Mouse (Mus musculus): ENCODE measurements at regions not wholly inside any gene's neighbourhood (a gene's known extent, or its start where the extent isn't known, plus 50 kb on each side); places are given as distances from the start of the nearest gene placed in this dataset.

DNA sequence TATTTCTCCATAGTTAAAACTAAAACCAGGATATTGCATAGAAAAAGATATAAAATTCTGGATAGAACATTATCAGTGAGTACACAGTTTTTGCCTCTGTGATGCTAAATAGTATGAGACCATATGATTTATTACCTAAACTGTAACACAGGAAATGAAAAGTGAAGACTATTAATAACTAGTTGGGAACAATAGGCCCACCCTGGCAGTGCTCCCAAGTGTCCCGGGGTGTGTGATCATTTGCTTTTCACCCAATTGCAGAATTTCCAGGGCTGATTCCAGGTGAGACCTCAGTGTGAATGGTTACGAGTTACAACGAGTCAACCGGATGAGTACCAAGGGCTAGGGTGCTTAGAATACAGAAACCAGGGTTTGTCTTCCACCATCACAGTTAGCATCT lies 172.6 kb upstream of the Tars start:
- no peak for DNase-seq (ENCODE audit: low spot score)

DNA sequence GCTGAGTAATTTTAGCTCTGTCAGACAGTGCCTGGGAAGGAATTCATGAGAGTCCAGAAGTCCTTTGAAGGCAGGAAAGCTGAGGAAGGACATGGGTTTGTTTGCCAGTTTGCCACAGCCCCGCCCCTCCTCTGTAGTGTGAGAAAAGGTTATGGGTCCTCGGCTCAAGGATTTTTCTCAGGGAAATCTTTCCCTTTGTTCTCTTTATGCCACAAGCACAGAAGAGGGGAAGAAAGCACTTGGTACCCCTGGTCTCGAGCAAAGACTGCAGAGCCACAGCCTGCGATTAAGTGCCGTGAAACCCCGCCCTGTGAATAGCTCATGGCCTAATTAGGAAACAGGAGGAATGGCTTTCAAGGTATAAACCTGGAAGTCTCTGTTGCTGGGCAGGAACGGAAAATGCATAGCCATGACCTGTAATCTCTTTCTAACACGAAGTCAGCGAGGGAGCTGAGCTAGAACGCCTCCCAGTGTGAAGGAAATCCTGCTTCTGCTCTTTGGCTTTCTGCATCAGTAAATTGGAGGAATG lies 166.1 kb upstream of the Tars start:
- no peak for DNase-seq (ENCODE audit: low spot score)

DNA sequence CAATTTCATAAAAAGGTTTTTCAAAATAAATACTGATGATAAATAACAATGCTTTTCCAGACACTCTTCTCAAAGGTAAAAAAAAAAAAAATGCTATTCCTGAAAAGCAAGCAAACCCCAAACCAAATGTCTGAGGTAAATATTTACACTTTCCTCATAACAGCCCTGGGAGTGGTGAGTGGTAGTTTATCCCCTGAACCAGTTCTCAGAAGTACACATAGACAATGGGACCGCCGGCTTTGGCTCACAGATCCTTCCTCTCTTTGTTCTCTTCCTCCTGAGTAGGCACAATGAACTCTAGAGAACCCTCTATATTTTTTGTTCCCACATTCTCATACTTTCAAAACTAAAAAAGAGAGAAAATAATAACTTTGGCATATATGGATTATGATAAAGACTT lies 153.1 kb upstream of the Tars start:
- DNase-seq (ENCODE audit: low spot score) = no peak

DNA sequence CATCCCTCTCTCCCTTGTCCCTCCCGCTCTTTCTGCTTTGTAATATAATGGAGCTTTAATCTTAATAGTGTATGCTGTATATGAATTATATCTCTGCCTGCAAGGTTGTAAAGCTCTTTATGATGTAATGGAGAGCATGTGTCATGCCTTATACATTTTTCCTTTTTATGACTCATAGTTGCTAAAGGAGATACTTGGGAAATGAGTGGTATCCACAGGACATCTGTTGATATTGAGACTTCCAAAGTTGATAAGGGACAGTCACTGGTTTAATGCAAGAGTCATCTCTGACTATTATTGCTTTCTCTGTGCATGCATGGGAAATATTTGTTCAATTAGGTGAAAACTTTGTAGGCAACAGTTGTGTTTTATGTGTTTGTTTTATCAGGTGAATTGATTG lies 152.6 kb upstream of the Tars start:
- no peak for DNase-seq (ENCODE audit: low spot score)

DNA sequence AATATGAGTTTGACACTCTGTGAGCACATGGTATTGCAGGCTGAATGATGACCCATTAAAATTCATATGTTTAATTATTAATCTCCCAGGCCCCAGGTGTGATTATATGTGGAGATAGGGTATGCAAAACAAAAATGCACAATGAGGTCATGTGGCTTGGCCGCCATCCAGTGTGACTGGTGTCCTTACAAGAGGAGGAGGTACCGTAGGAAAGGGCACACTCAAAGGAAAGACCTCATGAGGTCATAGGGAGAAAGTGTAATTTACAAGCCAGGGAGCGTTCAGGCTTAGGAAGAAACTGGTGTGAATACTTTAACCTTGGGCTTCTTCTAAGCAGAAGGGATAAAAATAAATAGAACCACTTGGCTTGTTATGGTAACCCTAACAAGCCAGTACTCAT lies 140.0 kb upstream of the Tars start:
- DNase-seq (ENCODE audit: low spot score) = no peak

DNA sequence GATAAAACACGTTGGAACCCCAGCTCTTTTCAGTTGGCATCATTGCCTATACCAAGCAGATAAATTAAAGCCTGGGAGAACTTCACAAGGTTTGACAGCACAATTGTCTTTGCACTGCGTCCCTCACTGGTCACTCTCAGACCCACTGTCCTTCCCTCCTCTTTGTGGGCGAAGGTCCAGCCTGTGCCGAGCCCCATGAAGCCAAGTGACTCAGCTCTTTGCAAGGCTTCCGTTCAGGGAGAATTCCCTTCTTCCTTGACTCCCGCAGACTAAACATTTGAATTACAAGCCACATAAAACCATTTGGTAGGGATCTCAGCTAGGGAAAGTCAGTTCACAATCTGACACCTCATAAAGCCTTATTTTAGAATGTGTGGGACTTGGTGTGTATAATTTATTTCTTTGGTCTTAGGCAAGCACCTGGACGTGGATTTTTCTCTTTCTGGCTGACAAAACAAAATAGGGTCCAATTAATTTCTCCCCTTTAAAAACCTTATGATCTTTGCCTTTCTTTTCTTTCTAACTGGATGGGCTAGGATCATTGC lies 136.7 kb upstream of the Tars start:
- DNase-seq (ENCODE audit: low spot score) = peak; percentile 8

DNA sequence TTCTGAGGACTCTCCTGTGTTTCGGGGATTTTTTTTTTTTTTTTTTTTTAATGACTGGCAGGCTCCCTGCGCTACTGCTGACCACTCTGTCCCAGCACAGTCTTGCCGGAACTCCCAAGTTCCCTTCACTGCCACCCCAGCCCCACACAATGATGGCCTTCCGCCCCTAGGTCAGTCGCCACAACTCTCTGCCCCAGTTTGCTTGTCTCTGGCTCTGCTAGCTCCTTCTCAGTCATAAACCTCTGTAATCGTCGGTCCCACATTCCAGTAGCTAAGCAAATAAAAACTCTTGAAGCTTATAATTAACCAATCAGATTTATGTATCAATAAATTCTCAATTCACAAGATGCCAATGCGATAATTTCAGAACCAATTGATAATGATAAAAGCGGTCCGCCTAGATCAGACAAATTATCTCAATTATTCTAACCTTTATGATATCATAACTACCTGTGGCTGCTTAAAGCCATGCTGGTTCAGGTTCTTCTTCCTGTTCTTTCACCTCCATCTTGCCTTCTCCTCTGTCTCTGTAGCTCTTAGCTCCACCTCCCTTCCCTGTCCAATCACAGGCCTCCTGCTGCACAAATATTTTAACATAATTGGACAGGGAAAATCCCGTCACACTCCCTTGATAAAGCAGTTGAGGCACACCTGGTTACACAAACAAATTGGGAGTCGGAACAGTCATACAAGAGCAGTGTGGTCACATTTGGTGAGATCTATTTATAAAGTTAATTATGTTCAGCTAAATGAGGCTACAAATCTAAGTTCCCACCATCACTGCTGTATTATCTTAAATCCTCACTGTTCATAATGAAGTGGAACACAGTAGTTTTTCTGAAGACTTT lies 135.2 kb upstream of the Tars start:
- DNase-seq (ENCODE audit: low spot score) = no peak

DNA sequence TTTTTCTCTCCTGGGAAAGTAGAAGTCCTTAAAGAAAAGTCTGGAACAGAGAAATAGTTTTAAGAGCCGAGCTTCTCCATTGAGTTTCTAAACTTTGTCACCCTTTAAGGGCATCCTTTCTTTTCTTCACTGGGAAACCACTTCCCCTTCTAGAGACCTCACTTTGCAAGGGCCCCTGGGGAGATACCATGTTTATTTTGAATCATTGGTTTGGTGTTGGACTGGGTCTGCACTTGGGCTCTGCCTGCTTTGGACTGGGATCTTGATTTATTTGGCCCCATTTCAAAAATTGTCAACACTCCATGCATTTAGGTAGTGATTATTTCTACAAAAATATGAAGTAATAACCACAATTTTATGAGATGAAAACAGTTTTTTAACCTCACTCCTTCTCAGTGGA lies 134.2 kb upstream of the Tars start:
- DNase-seq (ENCODE audit: low spot score) = no peak

DNA sequence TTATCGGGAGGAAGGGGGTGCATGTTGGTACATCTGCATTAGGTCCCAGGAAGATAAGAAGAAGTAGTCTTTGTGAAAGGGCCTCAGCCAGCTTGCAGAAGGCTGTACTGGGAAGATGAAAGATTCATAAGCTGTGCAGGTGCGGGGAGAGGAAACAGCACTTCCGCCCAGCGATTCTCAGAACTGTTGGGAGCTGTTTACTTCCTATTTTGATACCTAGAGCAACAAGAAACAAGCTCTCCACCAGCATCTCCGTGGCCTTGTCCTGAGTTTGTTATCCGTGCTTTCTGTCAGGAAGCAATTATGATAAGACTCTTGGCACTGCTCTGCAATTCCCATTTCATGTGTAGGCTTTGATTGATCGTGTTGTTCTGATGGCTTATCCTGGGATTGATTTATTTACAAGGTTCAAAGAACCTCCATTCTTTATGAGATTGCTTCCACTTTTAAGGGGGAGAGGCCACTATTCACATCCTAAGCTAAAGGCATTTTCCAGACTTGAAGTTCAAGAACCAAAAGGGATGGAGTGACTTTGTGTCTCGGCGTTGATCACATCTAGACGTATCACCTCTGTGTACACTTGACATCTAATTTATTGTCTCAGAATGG lies 133.6 kb upstream of the Tars start:
- peak; percentile 34 for DNase-seq (ENCODE audit: low spot score)

DNA sequence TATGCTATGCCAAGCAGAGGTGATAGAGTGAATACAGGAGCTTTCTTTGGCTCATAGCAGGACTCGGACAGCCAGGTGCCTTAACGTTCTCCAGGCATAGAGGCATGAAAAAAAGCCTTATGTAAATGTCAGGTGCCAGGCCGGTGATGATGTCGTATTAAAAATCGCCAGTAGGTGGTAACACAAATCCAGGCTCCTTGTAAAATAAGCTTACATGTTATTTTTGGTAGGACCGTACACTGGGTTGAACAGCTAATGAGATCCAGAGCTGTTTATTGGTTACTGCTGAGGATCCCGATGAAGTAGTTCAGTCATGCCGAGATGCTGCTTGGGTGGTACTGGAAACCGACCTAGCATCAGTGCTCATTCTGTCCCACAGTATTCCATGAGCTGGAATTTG lies 133.1 kb upstream of the Tars start:
- DNase-seq (ENCODE audit: low spot score) = no peak

DNA sequence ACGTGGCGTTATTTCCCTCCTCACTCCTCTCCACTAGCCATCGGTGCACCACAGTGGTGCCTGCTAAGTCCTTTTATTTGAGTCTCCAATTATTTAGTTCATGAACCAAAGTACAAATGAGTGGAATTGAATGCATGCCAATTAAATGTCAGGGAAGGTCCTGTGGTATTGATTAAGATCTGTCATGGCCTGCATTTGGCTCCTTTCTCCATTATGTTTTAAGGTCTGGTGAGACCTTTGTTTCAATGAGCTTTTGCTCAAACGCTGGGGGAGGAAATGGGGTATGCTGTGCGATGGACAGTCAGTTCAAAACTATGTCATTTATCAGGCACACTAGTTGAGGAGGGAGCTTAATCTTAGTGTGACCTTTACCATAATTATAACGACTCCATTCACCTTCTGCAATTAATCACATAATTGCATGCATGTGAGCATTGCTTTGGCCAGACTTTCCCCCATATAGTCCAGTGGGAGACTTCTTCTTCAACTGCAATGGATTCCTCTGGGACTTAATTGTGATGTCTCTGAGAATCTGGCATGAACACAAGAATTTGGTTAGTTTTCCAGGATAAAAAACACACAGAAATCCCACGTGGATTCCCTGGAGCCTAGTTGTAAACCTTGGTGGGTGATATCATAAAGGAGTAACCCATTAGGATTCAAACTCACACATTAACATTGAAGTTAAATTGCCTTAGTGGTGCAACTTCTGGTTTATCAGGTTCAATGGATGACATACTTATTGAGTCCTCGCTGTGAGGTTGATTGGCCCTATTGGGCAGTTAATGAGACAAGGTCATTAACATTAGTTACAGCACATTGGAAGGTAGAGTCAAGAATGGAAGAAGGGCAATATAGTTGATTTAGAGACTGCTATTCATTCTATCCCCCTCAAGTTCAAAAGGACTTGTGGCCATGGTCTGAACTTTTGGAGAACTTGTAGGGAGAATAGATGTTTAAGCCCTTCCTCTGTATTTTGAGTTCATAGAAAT lies 130.7 kb upstream of the Tars start:
- no peak for DNase-seq (ENCODE audit: low spot score)

DNA sequence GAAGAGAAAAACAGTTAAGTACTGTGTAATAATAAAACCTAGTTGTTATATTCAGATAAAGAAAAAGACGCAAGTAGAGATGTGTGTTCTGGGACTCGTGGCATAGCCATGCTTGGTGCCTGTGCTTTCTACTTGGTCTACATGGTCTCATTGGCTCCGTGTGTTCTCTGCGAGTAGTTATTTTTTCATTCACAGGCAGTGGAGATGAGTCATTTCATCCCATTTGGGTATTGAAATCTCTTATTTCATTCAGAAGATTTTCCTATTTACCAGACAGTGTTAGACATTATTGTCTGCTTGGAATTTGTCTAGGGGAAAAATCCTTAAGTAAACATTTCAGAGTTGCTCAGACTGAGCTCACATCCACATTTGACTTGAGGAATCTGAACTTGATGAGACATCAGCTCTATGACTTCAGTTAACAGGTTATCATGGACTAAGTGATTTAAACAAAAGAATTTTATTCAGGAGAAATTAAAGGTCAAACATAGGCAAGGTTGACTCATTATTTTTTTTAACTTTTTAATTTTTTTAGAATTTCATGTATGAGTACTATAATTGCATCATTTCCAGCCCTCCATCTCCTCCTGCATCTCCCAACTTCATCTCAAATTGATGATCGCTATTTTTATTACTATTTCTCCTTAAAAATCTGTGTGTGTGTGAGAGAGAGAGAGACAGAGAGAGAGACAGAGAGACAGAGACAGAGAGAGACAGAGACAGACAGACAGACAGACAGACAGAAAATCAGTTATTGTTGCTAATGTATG lies 125.1 kb upstream of the Tars start:
- DNase-seq (ENCODE audit: low spot score) = no peak

DNA sequence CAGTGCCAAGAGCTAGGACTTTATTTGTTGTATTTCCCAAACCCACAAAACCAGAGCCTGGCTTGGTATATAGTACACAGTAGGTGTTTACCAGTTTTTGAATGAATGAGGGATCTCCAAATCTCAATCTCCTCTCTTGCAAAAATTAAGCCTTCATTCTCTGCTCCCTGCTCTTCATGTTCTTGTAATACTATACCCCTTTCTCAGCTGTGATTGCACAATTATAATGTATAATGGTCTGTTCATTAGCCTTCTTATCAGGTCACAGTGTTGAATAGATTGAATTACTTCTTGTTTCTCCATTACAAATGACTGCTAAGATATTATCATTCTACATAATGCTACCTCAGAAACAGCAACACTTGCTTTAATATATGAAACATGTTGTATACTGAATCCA lies 119.1 kb upstream of the Tars start:
- no peak for DNase-seq (ENCODE audit: low spot score)

DNA sequence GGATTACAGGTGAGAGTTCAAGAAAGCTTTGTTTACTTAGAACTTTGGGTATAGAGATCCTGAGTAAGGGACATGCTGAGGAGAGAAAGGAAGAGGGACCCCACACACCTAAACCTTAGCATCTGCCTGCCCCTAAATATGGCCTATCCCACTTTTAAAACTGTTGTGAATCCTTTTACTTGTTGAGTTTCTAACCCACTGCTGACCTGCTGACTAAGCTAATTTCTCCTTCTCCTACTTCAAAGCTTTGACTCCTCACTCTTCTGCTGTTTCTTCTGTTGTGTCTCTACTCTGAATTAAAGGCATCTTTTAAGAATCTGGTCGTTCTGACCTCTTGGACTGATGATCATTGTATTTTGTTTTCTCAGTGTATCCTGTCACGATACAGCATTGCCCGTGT lies 118.4 kb upstream of the Tars start:
- DNase-seq (ENCODE audit: low spot score) = no peak

DNA sequence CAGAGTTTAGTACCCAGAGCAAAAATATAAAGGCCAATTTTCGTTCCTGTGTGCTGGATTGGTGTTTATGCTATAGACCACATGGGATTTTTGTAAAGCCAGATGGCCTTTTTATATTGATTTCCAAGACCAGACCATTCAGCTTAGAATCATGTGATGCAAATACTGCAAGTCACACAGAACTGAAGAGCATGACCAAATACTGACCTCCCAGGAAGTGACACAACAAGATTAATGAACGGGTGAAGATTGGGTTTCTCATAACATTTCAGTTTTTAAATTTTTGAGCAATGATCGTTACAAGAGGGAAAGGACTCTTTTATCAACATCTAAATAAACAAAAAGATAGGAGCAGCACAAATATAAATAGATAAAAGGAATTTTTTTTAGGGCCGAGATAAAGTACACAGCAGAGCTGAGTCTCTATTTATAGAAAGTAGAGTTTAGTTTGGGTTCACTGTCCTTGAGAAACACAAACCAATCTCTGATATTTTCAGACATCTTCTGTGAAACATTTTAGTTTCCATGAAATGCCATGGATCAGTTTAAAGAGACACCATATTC lies 105.7 kb upstream of the Tars start:
- DNase-seq (ENCODE audit: low spot score) = no peak

DNA sequence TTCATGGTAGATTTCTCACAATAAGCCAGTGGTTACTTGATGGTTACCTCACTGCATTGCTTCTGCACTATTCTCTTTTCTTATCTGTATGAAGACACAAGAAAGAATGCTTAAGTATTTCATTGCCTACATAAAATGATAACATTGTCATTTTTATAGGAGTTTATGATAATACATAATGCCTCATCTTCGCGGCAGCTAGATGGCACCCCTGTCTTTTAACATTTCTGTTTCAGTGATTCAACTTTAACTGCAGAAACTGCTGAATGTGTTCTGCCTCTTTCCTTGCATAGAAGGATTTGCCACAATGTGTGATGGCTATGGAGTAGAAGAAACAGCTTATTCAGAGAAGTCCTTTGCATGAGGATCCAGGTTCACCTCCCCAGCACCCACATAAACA lies 97.0 kb upstream of the Tars start:
- DNase-seq (ENCODE audit: low spot score) = no peak

DNA sequence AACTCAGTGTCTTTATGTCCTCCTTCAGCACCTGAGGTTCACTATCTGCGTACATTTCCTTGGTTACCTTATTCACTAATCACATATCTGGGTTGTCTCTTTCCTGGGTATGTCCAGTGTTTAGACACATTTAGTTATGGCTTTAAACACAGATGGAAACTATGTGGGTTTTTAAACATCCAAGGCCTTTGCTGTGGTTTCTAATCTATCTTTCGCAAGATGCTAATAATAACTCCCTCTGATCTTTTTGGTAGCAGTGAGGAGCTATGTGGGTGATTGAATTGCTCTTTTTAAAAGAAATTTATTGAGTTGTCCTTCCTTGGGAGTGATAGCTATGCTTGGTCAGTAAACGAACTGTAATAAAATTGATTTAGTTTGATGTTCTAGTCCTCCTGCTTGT lies 89.7 kb upstream of the Tars start:
- DNase-seq (ENCODE audit: low spot score) = no peak

DNA sequence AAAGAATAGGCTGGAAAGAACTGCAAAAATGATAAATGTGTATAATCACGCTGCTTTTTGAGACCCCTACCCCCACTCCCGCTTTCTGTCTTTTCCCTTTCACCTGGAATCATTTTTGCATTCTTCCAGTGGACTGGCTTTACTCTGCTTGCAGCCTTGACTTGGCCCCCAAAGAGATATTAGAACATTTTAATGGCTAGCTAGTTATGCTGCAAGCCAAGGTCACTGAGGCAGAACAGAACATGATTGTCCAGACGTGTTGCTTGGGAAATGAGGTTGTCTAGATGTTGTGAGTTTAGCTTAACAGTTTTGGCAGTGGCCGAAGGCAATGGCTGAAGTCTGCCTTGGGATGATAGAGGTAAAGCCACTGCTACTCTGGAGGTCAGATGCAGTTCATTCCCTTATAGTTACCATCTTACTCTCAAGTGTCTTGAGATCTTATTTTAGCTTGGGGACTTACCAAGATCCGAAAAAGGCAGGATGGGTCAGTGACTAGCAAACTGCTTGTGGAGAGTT lies 87.9 kb upstream of the Tars start:
- no peak for DNase-seq (ENCODE audit: low spot score)

DNA sequence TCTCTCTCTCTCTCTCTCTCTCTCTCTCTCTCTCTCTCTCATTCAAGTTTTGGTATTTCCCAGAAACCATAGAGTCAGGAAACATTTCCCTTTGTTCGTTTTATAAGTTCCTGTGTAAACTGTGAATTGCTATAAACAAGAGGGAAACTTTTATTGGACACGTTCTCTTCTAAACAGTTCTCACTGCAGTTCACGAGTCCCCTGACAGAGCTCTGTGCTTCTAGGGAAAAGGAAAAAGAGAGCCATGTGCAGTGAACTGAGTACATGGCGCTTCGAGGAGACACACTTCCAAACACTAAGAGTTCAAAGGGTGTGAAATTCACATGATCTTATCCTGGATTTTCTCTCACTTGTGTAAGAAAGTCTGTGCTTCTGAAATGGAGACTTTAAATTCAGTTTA lies 84.5 kb upstream of the Tars start:
- DNase-seq (ENCODE audit: low spot score) = no peak

DNA sequence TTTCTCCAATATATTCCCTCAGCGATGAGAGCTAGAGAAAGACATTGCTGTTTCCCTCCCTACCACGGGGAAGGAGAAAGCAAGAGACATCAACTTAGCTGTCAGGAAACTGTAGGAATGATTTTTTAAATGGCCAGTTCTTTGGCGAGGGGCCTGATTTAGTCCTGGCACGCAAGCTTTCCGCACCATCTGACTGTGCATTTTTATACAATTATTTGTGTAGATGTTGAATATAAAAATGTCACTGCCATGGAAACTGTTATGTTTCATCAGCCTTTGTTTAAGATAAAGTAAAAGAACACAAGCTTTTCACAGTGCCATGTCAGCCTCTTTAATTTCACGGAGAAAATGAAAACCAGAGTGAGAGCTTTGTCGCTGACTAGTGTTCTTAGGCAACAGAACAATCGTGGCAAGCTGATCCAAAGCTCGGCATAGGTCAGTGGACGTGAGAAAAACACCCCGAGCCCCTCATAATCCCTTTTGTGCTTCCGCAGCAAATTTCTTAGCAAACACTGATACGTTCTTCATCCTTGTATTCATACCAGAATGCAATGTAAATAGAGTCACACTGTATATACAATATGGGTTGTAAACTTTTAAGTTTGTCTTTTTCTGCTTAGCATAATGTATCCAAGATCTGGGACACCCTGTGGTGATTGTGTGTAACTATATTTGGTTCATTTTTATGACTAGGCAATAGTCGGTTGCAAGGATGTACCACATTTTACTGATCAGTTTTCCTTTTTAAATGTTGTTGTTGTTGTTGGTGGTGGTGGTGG lies 79.9 kb upstream of the Tars start:
- no peak for DNase-seq (ENCODE audit: low spot score)
